Mouse (Mus musculus) inflammation-experienced regulatory T-cells (primary cell): ENCODE measurements around the gene Prrg4. TPM values are rescaled to one million over a fixed set of nuclear protein-coding genes. Genes with fewer than 3 reads are reported as not detected.

Experiments used
- polyA plus RNA-seq, 2 experiments: library from polyadenylated mRNA; unstranded; fragments of 100-300 nt; shearing (Covaris generic); gene quantifications; one replicate each; pipeline ENCODE4 v1.2.1; 2017

Prrg4 gene
- 1 to 10 TPM; 1.4 to 2.9 TPM for polyA plus RNA-seq

GRCm38 (mm10) chr2:104849276-104849990 is at the start of gene Prrg4:
TSS of gene Prrg4 (minus strand) at chr2:104849876.

GRCm38 (mm10) chr2:104867282-104867855 is 17.7 kb upstream of the Prrg4 start, which contains the start of gene Ccdc73:
TSS of gene Ccdc73 (plus strand) at chr2:104867805.

GRCm38 (mm10) chr2:104816371-104816827 is 33.3 kb downstream of the Prrg4 start, which contains the start of gene Qser1:
TSS of gene Qser1 (minus strand) at chr2:104816760.

Other genes with a start within 250 kb of the Prrg4 start
- gene Tcp11l1, start 137.7 kb downstream of the Prrg4 start, polyA plus RNA-seq, result 1 to 10 TPM; 1.3 to 4.8 TPM
- 1 to 10 TPM in 1 of 2 experiments, under 1 TPM in 1; 0.30 to 1.8 TPM for gene Pin1rt1, start 133.5 kb downstream of the Prrg4 start, polyA plus RNA-seq
- under 1 TPM; 0.17 to 0.72 TPM for gene Depdc7, start 107.0 kb downstream of the Prrg4 start, polyA plus RNA-seq
- gene Qser1, start 33.1 kb downstream of the Prrg4 start, polyA plus RNA-seq, result 1 to 10 TPM; 2.7 to 3.9 TPM
- 1 to 10 TPM; 1.8 to 1.9 TPM for gene Ccdc73, start 17.9 kb upstream of the Prrg4 start, polyA plus RNA-seq
- gene Eif3m, start 167.2 kb upstream of the Prrg4 start, polyA plus RNA-seq, result 100 to 1,000 TPM; 268 to 287 TPM
- not detected for gene Gm11060, start 242.1 kb upstream of the Prrg4 start, polyA plus RNA-seq